Mouse (Mus musculus) hindbrain, embryonic 11.5 days (tissue): ENCODE measurements around the gene Pphln1. TPM values are rescaled to one million over a fixed set of nuclear protein-coding genes. Genes with fewer than 3 reads are reported as not detected.

ENCODE experiments used
- ATAC-seq: fragments of 200-750 bp; cut with Nextera tagmentation; 2 replicates; pipeline ENCODE4 v1.8.0; 2017; ENCODE audit warnings: mild to moderate bottlenecking, moderate TSS enrichment, moderate library complexity; ENCODE audit not compliant: low FRiP score
- DNase-seq: peaks from one replicate; pipeline ENCODE4 v3.0.0-alpha.2; 2015; ENCODE audit warnings: low spot score
- H3K27ac ChIP-seq: fragments of 300-500 bp; sonication (generic); 2 replicates; pipeline ENCODE4 v1.5.1; 2014; ENCODE audit warnings: mild to moderate bottlenecking, low read depth, low read length
- H3K27me3 ChIP-seq: fragments of 300-500 bp; sonication (generic); 2 replicates; pipeline ENCODE4 v1.6.1; 2014; ENCODE audit warnings: mild to moderate bottlenecking, low read length, moderate library complexity, mixed read lengths; ENCODE audit not compliant: control insufficient read depth, insufficient read depth
- H3K36me3 ChIP-seq: fragments of 300-500 bp; sonication (generic); 2 replicates; pipeline ENCODE4 v1.6.1; 2014; ENCODE audit warnings: mild to moderate bottlenecking, low read length, moderate library complexity, mixed read lengths; ENCODE audit not compliant: control insufficient read depth, insufficient read depth
- H3K4me1 ChIP-seq: fragments of 300-500 bp; sonication (generic); replicated peaks from 2 replicates; pipeline ENCODE4 v1.6.1; 2014; ENCODE audit warnings: low read length, mixed read lengths; ENCODE audit not compliant: control insufficient read depth, insufficient read depth
- H3K4me2 ChIP-seq: fragments of 300-500 bp; sonication (generic); replicated peaks from 2 replicates; pipeline ENCODE4 v1.6.1; 2014; ENCODE audit warnings: mild to moderate bottlenecking, low read depth, low read length
- H3K4me3 ChIP-seq: fragments of 300-500 bp; sonication (generic); 2 replicates; pipeline ENCODE4 v1.5.1; 2014; ENCODE audit warnings: low read depth, low read length
- H3K9ac ChIP-seq: fragments of 300-500 bp; sonication (generic); 2 replicates; pipeline ENCODE4 v1.6.1; 2014; ENCODE audit warnings: low read depth, low read length
- H3K9me3 ChIP-seq: fragments of 300-500 bp; sonication (generic); 2 replicates; pipeline ENCODE4 v1.6.1; 2016; ENCODE audit warnings: low read length; ENCODE audit not compliant: control insufficient read depth
- WGBS: fragments of 180-500 bp; shearing (Covaris S2); extraction: QIAGEN DNeasy Blood & Tissue Kit; methylation state at CpG from one replicate; pipeline ENCODE4 v1.1.7; 2014; 5-methylcytosine and 5-hydroxymethylcytosine counted together
- polyA plus RNA-seq: library from polyadenylated mRNA; unstranded; fragments of >200 nt; fragmentation: Nextera tagmentation; extraction: Ambion mirVana; gene quantifications from 2 replicates; pipeline ENCODE4 v1.2.1, GENCODE M21; 2014

Gene Pphln1
- polyA plus RNA-seq, 1 experiment from 2014 or later: 68.7 TPM

DNA sequence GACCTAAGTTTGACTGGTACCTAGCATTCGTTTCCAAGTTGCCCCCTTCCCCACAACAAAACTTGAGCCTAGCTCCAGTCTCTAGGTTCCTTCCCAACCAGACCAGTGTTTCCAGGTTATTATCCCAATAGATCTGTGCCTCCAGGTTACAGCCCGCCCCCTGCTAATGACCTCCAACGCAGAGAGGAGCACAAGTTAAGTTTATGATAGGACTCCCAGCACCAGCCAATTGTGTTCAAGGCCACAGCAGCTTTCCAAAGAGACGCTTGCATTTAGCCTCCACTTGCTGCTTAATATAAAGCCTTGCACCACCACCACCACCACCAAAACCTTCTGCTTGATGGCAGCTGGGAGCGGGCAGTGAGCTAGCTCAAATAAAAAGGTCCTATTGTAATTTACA is 16.8 kb upstream of the Pphln1 start:
- H3K4me2 ChIP-seq: no peak overlapping the region
- H3K27me3 ChIP-seq: no peaks in the 10 kb centered on the region
- H3K36me3 ChIP-seq: no peaks in the 10 kb centered on the region
- no peaks in the 10 kb centered on the region for H3K9me3 ChIP-seq
- no peak for DNase-seq
- no peak overlapping the region for H3K27ac ChIP-seq
- no peak overlapping the region for H3K4me3 ChIP-seq
- no peak for ATAC-seq
- H3K4me1 ChIP-seq: no peaks in the 10 kb centered on the region
- H3K9ac ChIP-seq: no peak overlapping the region
- WGBS: 82% methylated on average over 5 of the region's 5 CpGs

GRCm38 (mm10) chr15:93397269-93397668 is 881 bp upstream of the Pphln1 start:
- Histone ChIP-seq H3K4me3 (peak overlapping the region; percentile 69), H3K27ac (no peak overlapping the region), H3K4me1 (peaks cover 5% of the 10 kb centered on the region), H3K9ac (peak overlapping the region; percentile 84), H3K27me3 (no peaks in the 10 kb centered on the region), H3K9me3 (no peaks in the 10 kb centered on the region), H3K36me3 (no peaks in the 10 kb centered on the region), H3K4me2 (peak overlapping the region; percentile 44)
- under 1% methylated on average over 11 of the region's 11 CpGs for WGBS
- ATAC-seq (no peak), DNase-seq (peak; percentile 22)

DNA sequence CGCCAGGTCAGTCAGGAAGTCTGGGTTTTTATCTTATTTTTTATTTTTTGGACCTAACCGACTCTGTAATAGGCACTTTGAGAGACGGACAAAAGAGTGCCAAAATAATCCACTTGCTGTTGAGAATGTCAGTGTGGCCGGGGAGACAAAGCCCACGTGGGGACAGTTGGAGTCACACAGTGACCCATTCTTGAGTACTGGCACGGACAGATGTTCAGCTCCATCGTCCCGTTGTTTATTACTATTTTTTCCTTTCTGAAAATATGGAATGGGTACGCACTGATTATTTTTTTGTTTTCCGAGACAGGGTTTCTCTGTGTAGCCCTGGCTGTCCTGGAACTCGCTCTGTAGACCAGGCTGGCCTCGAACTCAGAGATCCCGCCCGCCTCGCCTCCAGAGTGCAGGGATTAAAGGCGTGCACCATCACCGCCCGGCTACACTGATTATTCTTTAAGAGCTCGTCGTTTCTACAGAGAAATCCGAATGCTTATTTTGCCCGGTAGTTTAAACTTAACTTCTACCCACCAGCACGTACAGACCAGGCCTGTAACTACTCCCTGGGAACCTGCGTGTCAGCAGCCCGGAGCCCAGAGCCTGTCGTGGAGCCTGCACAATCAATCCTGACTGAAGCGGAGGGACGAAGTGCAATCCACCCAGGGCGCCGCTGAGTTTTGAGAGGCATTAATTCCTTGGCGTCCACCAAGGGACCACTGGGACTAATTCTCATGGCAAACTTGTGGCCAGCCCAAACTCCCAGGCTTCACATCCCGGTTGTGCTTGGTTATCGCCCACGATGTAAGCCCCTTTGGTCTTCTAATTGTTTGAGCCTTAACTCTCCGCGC is 770 bp downstream of the Pphln1 start:
- H3K9ac ChIP-seq: peak overlapping the region; percentile 84
- 1% methylated on average over 36 of the region's 36 CpGs for WGBS
- no peaks in the 10 kb centered on the region for H3K27me3 ChIP-seq
- peaks cover 5% of the 10 kb centered on the region for H3K4me1 ChIP-seq
- ATAC-seq: peak; percentile 61
- H3K4me3 ChIP-seq: peak overlapping the region; percentile 69
- H3K27ac ChIP-seq: peak overlapping the region; percentile 30; the same call in 1 of the 2 replicates
- H3K9me3 ChIP-seq: no peaks in the 10 kb centered on the region
- H3K4me2 ChIP-seq: peak overlapping the region; percentile 44
- H3K36me3 ChIP-seq: no peaks in the 10 kb centered on the region
- DNase-seq: peak; percentile 41

DNA sequence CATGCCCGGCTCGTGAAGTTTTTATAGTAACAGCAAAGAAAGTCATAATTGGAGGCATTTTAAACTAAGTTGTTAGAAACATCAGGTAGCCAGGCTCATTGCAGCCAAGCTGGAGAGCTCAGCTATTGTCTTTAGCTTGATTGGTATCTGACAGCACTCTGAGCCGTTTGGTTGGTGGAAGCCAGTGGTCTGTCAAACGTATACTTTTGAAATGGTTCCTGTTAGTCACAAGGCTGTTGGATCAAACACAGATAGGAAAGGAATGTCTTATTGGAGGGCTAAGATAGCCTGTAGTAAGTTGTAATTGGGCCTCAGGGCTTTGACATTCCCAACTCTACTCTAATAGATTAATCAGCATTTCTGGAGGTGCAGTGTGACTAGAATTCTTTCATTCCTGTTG is 3.3 kb downstream of the Pphln1 start:
- Histone ChIP-seq H3K4me2 (no peak overlapping the region), H3K27ac (no peak overlapping the region), H3K9ac (no peak overlapping the region), H3K27me3 (no peaks in the 10 kb centered on the region), H3K36me3 (no peaks in the 10 kb centered on the region), H3K9me3 (no peaks in the 10 kb centered on the region), H3K4me3 (no peak overlapping the region), H3K4me1 (peaks cover 5% of the 10 kb centered on the region)
- WGBS: 92% methylated on average over 4 of the region's 4 CpGs
- no peak for DNase-seq
- no peak for ATAC-seq

DNA sequence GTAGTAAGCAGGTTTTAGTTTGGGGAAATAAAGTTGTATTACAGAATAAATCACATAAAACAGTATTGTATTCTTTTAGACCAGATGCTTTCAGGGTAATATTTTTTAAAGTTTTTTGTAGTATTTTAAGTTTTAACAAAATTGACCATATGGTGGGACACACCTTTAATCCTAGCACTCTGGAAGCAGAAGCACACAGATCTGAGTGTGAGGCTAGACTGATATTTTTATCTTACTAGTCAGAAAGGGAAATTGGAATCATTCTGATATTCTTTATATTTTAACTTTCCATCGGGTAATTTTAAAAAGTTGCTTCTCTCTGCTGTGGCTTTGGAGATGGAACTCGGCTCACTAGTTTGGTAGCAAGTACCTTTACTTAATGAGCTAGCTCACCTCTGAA is 4.6 kb downstream of the Pphln1 start:
- Histone ChIP-seq H3K27me3 (no peaks in the 10 kb centered on the region), H3K4me2 (no peak overlapping the region), H3K9ac (no peak overlapping the region), H3K9me3 (no peaks in the 10 kb centered on the region), H3K36me3 (no peaks in the 10 kb centered on the region), H3K27ac (no peak overlapping the region), H3K4me3 (no peak overlapping the region), H3K4me1 (peaks cover 5% of the 10 kb centered on the region)
- ATAC-seq (no peak), DNase-seq (no peak)
- WGBS: 96% methylated on average over 2 of the region's 2 CpGs

- no peaks in the 10 kb centered on the region for H3K36me3 ChIP-seq
- no peak overlapping the region for H3K4me3 ChIP-seq
- no peaks in the 10 kb centered on the region for H3K9me3 ChIP-seq
- H3K9ac ChIP-seq: no peak overlapping the region
- ATAC-seq (no peak), DNase-seq (no peak)
- H3K27ac ChIP-seq: no peak overlapping the region
- no peak overlapping the region for H3K4me2 ChIP-seq
- H3K27me3 ChIP-seq: no peaks in the 10 kb centered on the region
- H3K4me1 ChIP-seq: no peaks in the 10 kb centered on the region
These were observed 6.7 kb downstream of the Pphln1 start for GRCm38 (mm10) chr15:93404849-93405248.

DNA sequence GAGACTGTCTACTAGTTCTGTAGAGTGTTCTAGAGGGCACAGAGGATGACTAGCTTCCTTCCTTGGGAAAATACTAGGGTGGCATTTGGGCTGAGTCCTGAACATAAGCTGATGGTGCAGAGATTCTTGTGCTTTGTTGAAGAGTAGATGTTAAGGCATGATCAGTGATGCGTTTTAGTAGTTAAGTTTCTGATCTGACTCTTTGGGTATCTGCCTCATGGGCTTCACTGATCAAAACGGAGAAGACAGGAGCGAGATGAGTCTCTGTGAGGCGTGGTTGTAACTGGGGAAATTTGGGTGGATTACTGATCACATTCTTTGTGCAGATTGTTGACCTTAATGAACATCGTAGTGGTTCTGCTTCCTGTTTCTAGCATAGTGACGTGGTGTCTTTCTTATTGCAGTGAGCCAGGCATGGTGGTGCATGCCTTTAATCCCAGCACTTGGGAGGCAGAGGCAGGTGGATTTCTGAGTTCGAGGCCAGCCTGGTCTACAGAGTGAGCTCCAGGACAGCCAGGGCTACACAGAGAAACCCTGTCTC is 7.4 kb downstream of the Pphln1 start:
- H3K4me3 ChIP-seq: no peak overlapping the region
- DNase-seq (no peak), ATAC-seq (no peak)
- H3K4me2 ChIP-seq: no peak overlapping the region
- WGBS: 93% methylated on average over 7 of the region's 7 CpGs
- no peaks in the 10 kb centered on the region for H3K36me3 ChIP-seq
- H3K27me3 ChIP-seq: no peaks in the 10 kb centered on the region
- H3K4me1 ChIP-seq: no peaks in the 10 kb centered on the region
- no peak overlapping the region for H3K27ac ChIP-seq
- H3K9ac ChIP-seq: no peak overlapping the region
- no peaks in the 10 kb centered on the region for H3K9me3 ChIP-seq

DNA sequence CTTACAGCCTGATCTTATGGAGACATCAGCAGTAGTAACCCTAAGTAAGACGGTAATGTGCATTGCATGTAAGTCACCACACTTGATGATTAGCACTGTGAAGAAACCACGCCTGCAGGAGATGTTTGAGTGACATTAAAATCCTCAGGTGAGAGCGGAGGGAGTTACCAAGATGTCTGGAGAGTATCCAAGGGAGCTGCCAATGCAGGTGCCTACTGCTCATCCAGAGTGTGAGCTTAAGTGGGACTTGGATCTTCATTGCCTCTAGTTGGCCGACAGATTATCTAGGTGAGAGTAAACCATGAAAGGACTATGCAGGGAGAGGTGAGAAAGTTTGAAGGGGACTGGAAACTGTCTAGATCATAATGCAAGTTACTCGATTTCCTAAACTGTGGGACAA is 8.3 kb downstream of the Pphln1 start:
- ATAC-seq: no peak
- WGBS: 93% methylated on average over 5 of the region's 5 CpGs

DNA sequence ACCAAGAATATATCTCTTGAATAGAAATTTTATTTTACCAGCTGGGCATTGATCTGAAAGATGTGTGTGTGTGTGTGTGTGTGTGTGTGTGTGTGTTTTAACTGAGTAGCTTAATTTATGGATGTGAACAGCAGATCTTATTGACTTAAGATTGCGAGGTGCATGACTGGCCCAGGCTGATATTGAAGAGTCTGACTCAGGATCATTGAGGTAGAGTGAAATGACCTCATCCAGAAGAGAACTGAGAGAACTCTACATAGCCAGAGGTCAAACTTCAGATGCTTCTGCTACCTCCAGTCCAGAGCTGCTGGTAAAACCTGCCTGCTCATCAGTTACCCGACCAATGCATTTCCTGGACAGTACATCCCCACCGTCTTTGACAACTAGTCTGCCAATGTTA is 14.3 kb downstream of the Pphln1 start:
- Histone ChIP-seq H3K9me3 (no peaks in the 10 kb centered on the region), H3K4me2 (no peak overlapping the region), H3K9ac (no peak overlapping the region), H3K4me3 (no peak overlapping the region), H3K36me3 (no peaks in the 10 kb centered on the region), H3K27me3 (no peaks in the 10 kb centered on the region), H3K27ac (no peak overlapping the region), H3K4me1 (no peaks in the 10 kb centered on the region)
- DNase-seq (no peak), ATAC-seq (no peak)
- 92% methylated on average over 3 of the region's 3 CpGs for WGBS

More for the DNA sequence above, 8.3 kb downstream of the Pphln1 start:
- DNase-seq: no peak
- Histone ChIP-seq H3K4me3 (no peak overlapping the region), H3K9ac (no peak overlapping the region), H3K4me1 (no peaks in the 10 kb centered on the region), H3K4me2 (no peak overlapping the region), H3K27me3 (no peaks in the 10 kb centered on the region), H3K9me3 (no peaks in the 10 kb centered on the region), H3K36me3 (no peaks in the 10 kb centered on the region), H3K27ac (no peak overlapping the region)
